In the genomic region with DNA sequence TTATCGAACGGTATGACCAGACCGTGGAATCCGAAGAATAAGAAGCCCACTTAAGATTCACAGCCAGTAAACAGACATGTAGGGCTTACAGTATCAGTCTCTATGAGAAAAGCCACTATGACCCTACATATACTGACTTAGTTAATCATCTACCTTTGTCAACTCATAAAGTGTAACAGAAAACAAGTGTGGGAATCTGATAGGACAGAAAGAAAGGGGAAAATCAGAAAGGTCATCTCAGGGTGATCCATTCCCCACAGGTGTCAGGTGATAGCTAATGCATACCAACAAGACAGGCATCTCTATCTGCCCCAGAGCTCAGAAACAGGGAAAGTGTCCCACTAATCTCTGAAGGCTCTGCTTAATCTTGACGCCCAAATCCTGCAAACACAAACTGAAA, we compare ENCODE assay signal across 31 mouse cellular contexts. TPM values are rescaled to one million over a fixed set of nuclear protein-coding genes. Genes with fewer than 3 reads are reported as not detected.
DNase-seq lines count a peak whose midpoint lies in the region; ATAC-seq and TF ChIP-seq lines count a peak whose summit lies in the region.
"Had no signal": no experiment of that assay in that cellular context is flagged by ENCODE, and none has a peak within 500 bp of the region (broad histone marks: within the 10 kb centered on the region; RNA-seq: fewer than 3 reads in every experiment).

No protein-coding gene starts in this region.

- H3K36me3 ChIP-seq in kidney, embryonic 15.5 days = no peaks in the 10 kb centered on the region
- H3K36me3 ChIP-seq in liver, postnatal 0 days (replicated peaks; ENCODE audit: insufficient read depth, low read length) = no peaks in the 10 kb centered on the region
- H3K36me3 ChIP-seq in liver, embryonic 12.5 days = no peaks in the 10 kb centered on the region
- H3K36me3 ChIP-seq in small intestine, adult 2 months (ENCODE audit: control insufficient read depth, insufficient read depth, low read length) = no peaks in the 10 kb centered on the region
- no peaks in the 10 kb centered on the region for H3K36me3 ChIP-seq in lung, postnatal 0 days (ENCODE audit: insufficient read depth, low read length)
- H3K36me3 ChIP-seq: embryonic facial prominence, embryonic 12.5 days; neural tube, embryonic 15.5 days had no signal

- peaks cover 47% of the 10 kb centered on the region for H3K4me1 ChIP-seq in kidney, embryonic 15.5 days
- H3K4me1 ChIP-seq in liver, postnatal 0 days (ENCODE audit: insufficient read depth) = peaks cover 4% of the 10 kb centered on the region; the same call in 1 of the 2 replicates
- peaks cover 5% of the 10 kb centered on the region for H3K4me1 ChIP-seq in liver, embryonic 12.5 days
- peaks cover 11% of the 10 kb centered on the region; the same call in 1 of the 2 replicates for H3K4me1 ChIP-seq in small intestine, adult 2 months (ENCODE audit: control insufficient read depth, insufficient read depth, insufficient read length, low read length)
- no peaks in the 10 kb centered on the region; the same call in 1 of the 2 replicates for H3K4me1 ChIP-seq in lung, postnatal 0 days (ENCODE audit: insufficient read depth, low read depth, low read length)
- H3K4me1 ChIP-seq: embryonic facial prominence, embryonic 12.5 days had no signal

- ATAC-seq in kidney, embryonic 15.5 days (replicated peaks; ENCODE audit: low FRiP score) = no peak
- peak; percentile 16; the same call in 1 of the 2 replicates for ATAC-seq in liver, postnatal 0 days
- no peak for ATAC-seq in liver, embryonic 12.5 days
- no peak for ATAC-seq in lung, postnatal 0 days
- ATAC-seq: activated CD4-positive, CD25-positive, alpha-beta regulatory T cell, adult 4 months; forebrain, embryonic 14.5 days; hindbrain, postnatal 0 days had no signal

- no peak for TF ChIP-seq POLR2A in small intestine, adult 2 months (IDR thresholded peaks at IDR 0.05; ENCODE audit: low read depth, low read length)

- TF ChIP-seq CTCF in liver, postnatal 0 days (IDR thresholded peaks at IDR 0.05; ENCODE audit: low read depth) = no peak
- TF ChIP-seq CTCF in small intestine, adult 2 months (IDR thresholded peaks at IDR 0.05; ENCODE audit: extremely low read depth, insufficient read length, insufficient replicate concordance, low read depth, low read length) = no peak
- TF ChIP-seq CTCF in lung, postnatal 0 days (IDR thresholded peaks at IDR 0.05) = no peak

- H3K27ac ChIP-seq in kidney, embryonic 15.5 days = peak overlapping the region; percentile 73
- no peak overlapping the region for H3K27ac ChIP-seq in liver, postnatal 0 days (ENCODE audit: low read depth)
- no peak overlapping the region for H3K27ac ChIP-seq in liver, embryonic 12.5 days
- peak overlapping the region; percentile 76 for H3K27ac ChIP-seq in small intestine, adult 2 months (ENCODE audit: insufficient read depth, low read depth, low read length)
- no peak overlapping the region for H3K27ac ChIP-seq in lung, postnatal 0 days (ENCODE audit: low read length)
- H3K27ac ChIP-seq: embryonic facial prominence, embryonic 12.5 days; hindbrain, embryonic 12.5 days; hindbrain, postnatal 0 days; macrophage; neural tube, embryonic 15.5 days had no signal

- no peak overlapping the region for H3K9ac ChIP-seq in kidney, embryonic 15.5 days
- H3K9ac ChIP-seq in liver, postnatal 0 days (replicated peaks) = no peak overlapping the region
- no peak overlapping the region for H3K9ac ChIP-seq in liver, embryonic 12.5 days
- H3K9ac ChIP-seq in lung, postnatal 0 days (replicated peaks; ENCODE audit: low read depth) = no peak overlapping the region
- H3K9ac ChIP-seq: embryonic facial prominence, embryonic 12.5 days; hindbrain, embryonic 12.5 days; neural tube, embryonic 15.5 days had no signal

- DNase-seq in cerebellum, adult 9-10 months = peak; percentile 14
- DNase-seq in cerebellum, adult 18-20 months = no peak
- DNase-seq in kidney, adult 11 months = no peak
- DNase-seq in liver, postnatal 0 days = no peak
- DNase-seq in lung, postnatal 0 days (ENCODE audit: low spot score) = no peak
- DNase-seq: adrenal gland, adult 8-10 months; cerebellum, adult 9-11 months; embryo, embryonic 11 days; gastrocnemius, postnatal 36 days; heart, adult 18-20 months; heart, postnatal 36 days; layer of hippocampus, postnatal 36 days; liver; lung, adult 18-20 months; lung, postnatal 10 days; midbrain, embryonic 14.5 days; right cerebral cortex, postnatal 25 days; spleen, adult 18-20 months; thymus, postnatal 25 days had no signal

- 76% methylated on average over 5 of the region's 5 CpGs for WGBS in kidney, embryonic 15.5 days
- WGBS in liver, postnatal 0 days (ENCODE audit: insufficient replicate concordance) = 78% methylated on average over 5 of the region's 5 CpGs
- 75% methylated on average over 5 of the region's 5 CpGs for WGBS in liver, embryonic 12.5 days (ENCODE audit: insufficient replicate concordance)
- 25% methylated on average over 5 of the region's 5 CpGs for WGBS in small intestine, adult 2 months
- WGBS in lung, postnatal 0 days = 87% methylated on average over 5 of the region's 5 CpGs

- no peak for TF ChIP-seq EP300 in liver, postnatal 0 days (IDR thresholded peaks at IDR 0.05; ENCODE audit: low read depth)
- no peak for TF ChIP-seq EP300 in lung, postnatal 0 days (IDR thresholded peaks at IDR 0.05)

- no peaks in the 10 kb centered on the region for H3K9me3 ChIP-seq in kidney, embryonic 15.5 days (replicated peaks)
- no peaks in the 10 kb centered on the region for H3K9me3 ChIP-seq in liver, postnatal 0 days (ENCODE audit: low read length)
- H3K9me3 ChIP-seq in liver, embryonic 12.5 days (replicated peaks) = no peaks in the 10 kb centered on the region
- no peaks in the 10 kb centered on the region for H3K9me3 ChIP-seq in lung, postnatal 0 days (ENCODE audit: low read length)
- H3K9me3 ChIP-seq: embryonic facial prominence, embryonic 12.5 days; hindbrain, embryonic 12.5 days; neural tube, embryonic 15.5 days had no signal

- H3K4me2 ChIP-seq in kidney, embryonic 15.5 days = peak overlapping the region; percentile 21
- H3K4me2 ChIP-seq in liver, postnatal 0 days (ENCODE audit: low read depth, low read length) = no peak overlapping the region
- H3K4me2 ChIP-seq in liver, embryonic 12.5 days = no peak overlapping the region
- no peak overlapping the region for H3K4me2 ChIP-seq in lung, postnatal 0 days (replicated peaks; ENCODE audit: low read depth, low read length)
- H3K4me2 ChIP-seq: embryonic facial prominence, embryonic 12.5 days; heart, embryonic 11.5 days; hindbrain, embryonic 12.5 days; neural tube, embryonic 15.5 days had no signal

- no peak overlapping the region for H3K4me3 ChIP-seq in kidney, embryonic 15.5 days (replicated peaks)
- no peak overlapping the region for H3K4me3 ChIP-seq in liver, postnatal 0 days (ENCODE audit: low read depth, low read length)
- no peak overlapping the region for H3K4me3 ChIP-seq in liver, embryonic 12.5 days
- H3K4me3 ChIP-seq in small intestine, adult 2 months (ENCODE audit: low read depth, low read length) = no peak overlapping the region
- H3K4me3 ChIP-seq in lung, postnatal 0 days (ENCODE audit: low read depth, low read length) = no peak overlapping the region
- H3K4me3 ChIP-seq: embryonic facial prominence, embryonic 12.5 days; hindbrain, embryonic 12.5 days; neural tube, embryonic 15.5 days had no signal

- H3K27me3 ChIP-seq in kidney, embryonic 15.5 days = no peaks in the 10 kb centered on the region
- H3K27me3 ChIP-seq in liver, postnatal 0 days (ENCODE audit: insufficient read depth, low read length) = peaks cover 5% of the 10 kb centered on the region; the same call in 1 of the 2 replicates
- H3K27me3 ChIP-seq in liver, embryonic 12.5 days (replicated peaks) = peaks cover 18% of the 10 kb centered on the region
- no peaks in the 10 kb centered on the region for H3K27me3 ChIP-seq in small intestine, adult 2 months (ENCODE audit: control insufficient read depth, insufficient read depth, low read length)
- H3K27me3 ChIP-seq in lung, postnatal 0 days (replicated peaks; ENCODE audit: insufficient read depth, low read length) = no peaks in the 10 kb centered on the region
- H3K27me3 ChIP-seq: CH12.LX; embryonic facial prominence, embryonic 12.5 days; hindbrain, embryonic 12.5 days; neural tube, embryonic 15.5 days had no signal

RNA-seq across cellular contexts. Expression of a gene that starts 4.5 kb away (rescaled TPM):
- 26.6 and 31.1 TPM in 2 replicates for polyA plus RNA-seq in kidney, embryonic 15.5 days (2015; fragmentation: Nextera tagmentation; extraction: Ambion mirVana)
- polyA plus RNA-seq in liver, postnatal 0 days (2015; fragmentation: Nextera tagmentation; extraction: Ambion mirVana) = 0.44 and 0.61 TPM in 2 replicates
- polyA plus RNA-seq in liver, embryonic 12.5 days (2016; fragmentation: Nextera tagmentation; extraction: Ambion mirVana) = 1.6 and 2.3 TPM in 2 replicates
- 3.9 and 7.8 TPM in 2 replicates for polyA plus RNA-seq in small intestine, adult 2 months (2012; rRNA removed)
- polyA plus RNA-seq in lung, postnatal 0 days (2015; fragmentation: Nextera tagmentation; extraction: Ambion mirVana) = 11.6 and 11.8 TPM in 2 replicates

Comparison
In these comparisons a context has a peak if more than half of its experiments do, and no peak if none do; other contexts are left out.
1. H3K27ac ChIP-seq: peak in kidney, embryonic 15.5 days (single experiment) and small intestine, adult 2 months (single experiment); none in liver, postnatal 0 days (single experiment), liver, embryonic 12.5 days (single experiment) and lung, postnatal 0 days (single experiment).